Comparison of ENCODE assay signal across 15 mouse cellular contexts in the genomic region with DNA sequence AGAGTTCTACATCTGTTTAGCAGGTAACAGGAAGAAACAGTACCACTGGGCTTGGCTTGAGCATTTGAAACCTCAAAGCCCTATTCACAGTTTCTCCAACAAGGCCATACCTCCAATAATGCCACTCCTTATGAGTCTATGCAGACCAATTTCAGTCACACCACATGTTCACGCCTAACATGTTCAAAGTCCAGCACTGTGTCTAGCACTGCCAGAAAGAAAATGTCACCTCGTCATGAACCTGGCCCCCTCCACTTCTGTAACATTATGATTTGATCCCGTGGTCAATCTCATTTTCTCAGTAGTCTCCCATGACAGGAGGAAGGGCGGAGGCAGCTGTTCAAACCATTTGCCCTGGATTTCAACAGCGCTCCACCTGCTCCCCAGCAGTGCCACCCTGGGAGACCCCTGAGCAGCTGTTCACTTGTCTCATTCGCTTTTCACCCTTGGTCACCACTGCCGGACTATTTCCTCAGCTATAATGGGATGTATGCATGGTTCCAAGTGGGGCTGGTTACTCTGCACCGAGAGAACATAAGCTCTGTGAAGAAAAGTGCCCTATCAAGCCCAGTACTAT. TPM values are rescaled to one million over a fixed set of nuclear protein-coding genes. Genes with fewer than 3 reads are reported as not detected.
DNase-seq lines count a peak whose midpoint lies in the region; ATAC-seq lines count a peak whose summit lies in the region.
"Had no signal": no experiment of that assay in that cellular context is flagged by ENCODE, and none has a peak within 500 bp of the region (broad histone marks: within the 10 kb centered on the region; RNA-seq: fewer than 3 reads in every experiment).

No protein-coding gene starts in this region.

- H3K9ac ChIP-seq in hindbrain, embryonic 16.5 days (ENCODE audit: low read depth, low read length), result no peak overlapping the region
- no peak overlapping the region for H3K9ac ChIP-seq in hindbrain, embryonic 11.5 days (ENCODE audit: low read depth, low read length)
- H3K9ac ChIP-seq in intestine, embryonic 16.5 days (ENCODE audit: low read depth, low read length), result no peak overlapping the region
- H3K9ac ChIP-seq: lung, embryonic 15.5 days had no signal

- 0 out of 2 replicates have a peak, but pooled peaks cover 2% of the 10 kb centered on the region for H3K4me1 ChIP-seq in hindbrain, embryonic 16.5 days (ENCODE audit: control insufficient read depth, insufficient read depth, low read depth, low read length)
- no peaks in the 10 kb centered on the region for H3K4me1 ChIP-seq in hindbrain, embryonic 11.5 days (replicated peaks; ENCODE audit: control insufficient read depth, insufficient read depth, low read length)
- H3K4me1 ChIP-seq in intestine, embryonic 16.5 days (ENCODE audit: control insufficient read depth, insufficient read depth, low read length), result peaks cover 13% of the 10 kb centered on the region
- H3K4me1 ChIP-seq: lung, embryonic 15.5 days had no signal

- no peaks in the 10 kb centered on the region for H3K9me3 ChIP-seq in hindbrain, embryonic 16.5 days (ENCODE audit: control insufficient read depth, low read length)
- H3K9me3 ChIP-seq in hindbrain, embryonic 11.5 days (ENCODE audit: control insufficient read depth, low read length), result 0 out of 2 replicates have a peak, but pooled peaks cover 2% of the 10 kb centered on the region
- no peaks in the 10 kb centered on the region for H3K9me3 ChIP-seq in intestine, embryonic 16.5 days (ENCODE audit: control insufficient read depth, low read length)
- H3K9me3 ChIP-seq: forebrain, embryonic 10.5 days; lung, embryonic 15.5 days had no signal

- 0 out of 2 replicates have a peak, but pooled peaks have one; percentile 17 for ATAC-seq in hindbrain, embryonic 16.5 days
- ATAC-seq in hindbrain, embryonic 11.5 days (ENCODE audit: low FRiP score), result no peak; the same call in 1 of the 2 replicates
- peak; percentile 91 for ATAC-seq in intestine, embryonic 16.5 days

- no peaks in the 10 kb centered on the region for H3K36me3 ChIP-seq in hindbrain, embryonic 16.5 days (ENCODE audit: control insufficient read depth, insufficient read depth, low read length)
- no peaks in the 10 kb centered on the region for H3K36me3 ChIP-seq in hindbrain, embryonic 11.5 days (ENCODE audit: control insufficient read depth, insufficient read depth, low read length)
- no peaks in the 10 kb centered on the region for H3K36me3 ChIP-seq in intestine, embryonic 16.5 days (ENCODE audit: control insufficient read depth, insufficient read depth, low read length)
- H3K36me3 ChIP-seq: forebrain, embryonic 10.5 days; lung, embryonic 15.5 days had no signal

- no peak overlapping the region for H3K4me3 ChIP-seq in hindbrain, embryonic 16.5 days (ENCODE audit: low read length)
- no peak overlapping the region for H3K4me3 ChIP-seq in hindbrain, embryonic 11.5 days (ENCODE audit: low read depth, low read length)
- no peak overlapping the region for H3K4me3 ChIP-seq in intestine, embryonic 16.5 days (ENCODE audit: low read length)
- H3K4me3 ChIP-seq: forebrain, embryonic 10.5 days; gastrocnemius, adult 2 months; lung, embryonic 15.5 days had no signal

- WGBS in hindbrain, embryonic 16.5 days, result 70% methylated on average over 8 of the region's 8 CpGs
- WGBS in hindbrain, embryonic 11.5 days, result 81% methylated on average over 8 of the region's 8 CpGs
- 70% methylated on average over 8 of the region's 8 CpGs for WGBS in intestine, embryonic 16.5 days

- no peak overlapping the region for H3K4me2 ChIP-seq in hindbrain, embryonic 16.5 days (ENCODE audit: low read length)
- H3K4me2 ChIP-seq in hindbrain, embryonic 11.5 days (replicated peaks; ENCODE audit: low read depth, low read length), result no peak overlapping the region
- no peak overlapping the region for H3K4me2 ChIP-seq in intestine, embryonic 16.5 days (ENCODE audit: low read depth, low read length)
- H3K4me2 ChIP-seq: lung, embryonic 15.5 days had no signal

- peak; percentile 13 for DNase-seq in gastrocnemius, postnatal 25 days
- DNase-seq in gastrocnemius, postnatal 10 days, result no peak
- no peak for DNase-seq in hindbrain, embryonic 11.5 days (ENCODE audit: low spot score)
- DNase-seq in retina, postnatal 1 day, result peak; percentile 16
- DNase-seq in frontal cortex, postnatal 25 days (ENCODE audit: low spot score in 2 of 2), result no peak
- no peak for DNase-seq in ovary, adult 18-20 months (ENCODE audit: low spot score)
- DNase-seq: adrenal gland, postnatal 25 days; gastrocnemius, adult 2 months; kidney, postnatal 36 days; layer of hippocampus, postnatal 36 days; thymus, postnatal 14 days had no signal

- H3K27me3 ChIP-seq in hindbrain, embryonic 16.5 days (replicated peaks; ENCODE audit: control insufficient read depth, insufficient read depth, low read length), result no peaks in the 10 kb centered on the region
- H3K27me3 ChIP-seq in hindbrain, embryonic 11.5 days (ENCODE audit: control insufficient read depth, insufficient read depth, low read length), result no peaks in the 10 kb centered on the region
- H3K27me3 ChIP-seq in intestine, embryonic 16.5 days (replicated peaks; ENCODE audit: control insufficient read depth, insufficient read depth, low read length), result no peaks in the 10 kb centered on the region
- H3K27me3 ChIP-seq: lung, embryonic 15.5 days had no signal

- no peak overlapping the region for H3K27ac ChIP-seq in hindbrain, embryonic 16.5 days (ENCODE audit: low read depth, low read length)
- H3K27ac ChIP-seq in hindbrain, embryonic 11.5 days (ENCODE audit: low read depth, low read length), result no peak overlapping the region
- peak overlapping the region; percentile 61 for H3K27ac ChIP-seq in intestine, embryonic 16.5 days (ENCODE audit: low read length)
- H3K27ac ChIP-seq: forebrain, embryonic 10.5 days; gastrocnemius, adult 2 months; lung, embryonic 15.5 days had no signal

RNA-seq across cellular contexts. Expression of gene Rtn4, which starts 54.6 kb away (rescaled TPM):
- total RNA-seq in gastrocnemius, postnatal 25 days (2021), result 100 to 1,000 TPM; 715 to 734 TPM
- total RNA-seq in gastrocnemius, postnatal 10 days (2021), result 1,000 to 10,000 TPM in 1 of 2 experiments, 100 to 1,000 TPM in 1; 914 to 1,007 TPM
- 130 and 139 TPM in 2 replicates for polyA plus RNA-seq in hindbrain, embryonic 16.5 days (2015; fragmentation: Nextera tagmentation; extraction: Ambion mirVana)
- 73.7 and 83.9 TPM in 2 replicates for polyA plus RNA-seq in hindbrain, embryonic 11.5 days (2014; fragmentation: Nextera tagmentation; extraction: Ambion mirVana)
- polyA plus RNA-seq in intestine, embryonic 16.5 days (2015; fragmentation: Nextera tagmentation; extraction: Ambion mirVana), result 32.3 and 39.5 TPM in 2 replicates

Comparison
In these comparisons a context has a peak if more than half of its experiments do, and no peak if none do; other contexts are left out.
1. DNase-seq: peak in gastrocnemius, postnatal 25 days (single experiment) and retina, postnatal 1 day (single experiment); none in gastrocnemius, postnatal 10 days (single experiment), hindbrain, embryonic 11.5 days (single experiment), frontal cortex, postnatal 25 days (0 of 2) and ovary, adult 18-20 months (single experiment).